Mouse (Mus musculus): ENCODE results near the gene Hps5. TPM values are rescaled to one million over a fixed set of nuclear protein-coding genes. Genes with fewer than 3 reads are reported as not detected.

The Hps5 gene
- polyA plus RNA-seq, 1 experiment from 2014 or later, result 24.5 TPM

GRCm38 (mm10) chr7:46789177-46789849 lies 6.6 kb downstream of the Hps5 start:
- Histone ChIP-seq H3K4me3 (ENCODE audit: low read depth, low read length) (no peak overlapping the region), H3K4me2 (no peak overlapping the region), H3K27ac (ENCODE audit: low read depth) (no peak overlapping the region), H3K36me3 (ENCODE audit: insufficient read depth) (peaks cover 44% of the 10 kb centered on the region), H3K9ac (no peak overlapping the region), H3K27me3 (ENCODE audit: insufficient read depth, low read length) (no peaks in the 10 kb centered on the region), H3K9me3 (ENCODE audit: low read depth, low read length) (no peaks in the 10 kb centered on the region), H3K4me1 (ENCODE audit: insufficient read depth) (no peaks in the 10 kb centered on the region)
- ATAC-seq (ENCODE audit: insufficient read depth) (no peak), DNase-seq (no peak)
- TF ChIP-seq CTCF (IDR thresholded peaks at IDR 0.05; ENCODE audit: low read depth), result no peak
- 85% methylated on average over 5 of the region's 5 CpGs for WGBS

- Histone ChIP-seq H3K9me3 (ENCODE audit: low read depth, low read length) (no peaks in the 10 kb centered on the region), H3K9ac (no peak overlapping the region), H3K27ac (ENCODE audit: low read depth) (no peak overlapping the region), H3K4me3 (ENCODE audit: low read depth, low read length) (no peak overlapping the region), H3K36me3 (ENCODE audit: insufficient read depth) (peaks cover 77% of the 10 kb centered on the region), H3K27me3 (ENCODE audit: insufficient read depth, low read length) (no peaks in the 10 kb centered on the region), H3K4me2 (no peak overlapping the region), H3K4me1 (ENCODE audit: insufficient read depth) (no peaks in the 10 kb centered on the region; the same call in 1 of the 2 replicates)
- 59% methylated on average over 4 of the region's 4 CpGs for WGBS
- DNase-seq (peak; percentile 87), ATAC-seq (ENCODE audit: insufficient read depth) (peak; percentile 52; the same call in 1 of the 2 replicates)
- peak; percentile 99 for TF ChIP-seq CTCF (IDR thresholded peaks at IDR 0.05; ENCODE audit: low read depth)
Measured at GRCm38 (mm10) chr7:46770706-46771105, 25.2 kb downstream of the Hps5 start.

- TF ChIP-seq CTCF (IDR thresholded peaks at IDR 0.05; ENCODE audit: low read depth), result no peak
- H3K36me3 ChIP-seq (ENCODE audit: insufficient read depth), result peaks cover 69% of the 10 kb centered on the region
Measured at GRCm38 (mm10) chr7:46768451-46768850, 27.4 kb downstream of the Hps5 start.

GRCm38 (mm10) chr7:46767371-46767770 lies 28.5 kb downstream of the Hps5 start:
- Histone ChIP-seq H3K27ac (ENCODE audit: low read depth) (peak overlapping the region; percentile 77; the same call in 1 of the 2 replicates), H3K4me2 (no peak overlapping the region), H3K36me3 (ENCODE audit: insufficient read depth) (peaks cover 71% of the 10 kb centered on the region), H3K27me3 (ENCODE audit: insufficient read depth, low read length) (no peaks in the 10 kb centered on the region), H3K4me1 (ENCODE audit: insufficient read depth) (no peaks in the 10 kb centered on the region; the same call in 1 of the 2 replicates), H3K4me3 (ENCODE audit: low read depth, low read length) (no peak overlapping the region), H3K9ac (no peak overlapping the region), H3K9me3 (ENCODE audit: low read depth, low read length) (no peaks in the 10 kb centered on the region)
- peak; percentile 75 for DNase-seq
- no peak for TF ChIP-seq CTCF (IDR thresholded peaks at IDR 0.05; ENCODE audit: low read depth)
- ATAC-seq (ENCODE audit: insufficient read depth), result peak; percentile 53; the same call in 1 of the 2 replicates

More at GRCm38 (mm10) chr7:46768451-46768850, 27.4 kb downstream of the Hps5 start:
- 84% methylated on average over 7 of the region's 7 CpGs for WGBS
- no peaks in the 10 kb centered on the region for H3K9me3 ChIP-seq (ENCODE audit: low read depth, low read length)
- DNase-seq, result no peak
- H3K4me3 ChIP-seq (ENCODE audit: low read depth, low read length), result no peak overlapping the region
- no peaks in the 10 kb centered on the region; the same call in 1 of the 2 replicates for H3K4me1 ChIP-seq (ENCODE audit: insufficient read depth)
- no peak for ATAC-seq (ENCODE audit: insufficient read depth)
- peak overlapping the region; percentile 77; the same call in 1 of the 2 replicates for H3K27ac ChIP-seq (ENCODE audit: low read depth)
- H3K9ac ChIP-seq, result no peak overlapping the region
- H3K27me3 ChIP-seq (ENCODE audit: insufficient read depth, low read length), result no peaks in the 10 kb centered on the region
- H3K4me2 ChIP-seq, result no peak overlapping the region

- Histone ChIP-seq H3K4me2 (no peak overlapping the region), H3K27ac (ENCODE audit: low read depth) (no peak overlapping the region), H3K9ac (no peak overlapping the region), H3K9me3 (ENCODE audit: low read depth, low read length) (no peaks in the 10 kb centered on the region), H3K4me1 (ENCODE audit: insufficient read depth) (no peaks in the 10 kb centered on the region; the same call in 1 of the 2 replicates), H3K4me3 (ENCODE audit: low read depth, low read length) (no peak overlapping the region), H3K36me3 (ENCODE audit: insufficient read depth) (peaks cover 77% of the 10 kb centered on the region), H3K27me3 (ENCODE audit: insufficient read depth, low read length) (no peaks in the 10 kb centered on the region)
- 90% methylated on average over 8 of the region's 8 CpGs for WGBS
- no peak for TF ChIP-seq CTCF (IDR thresholded peaks at IDR 0.05; ENCODE audit: low read depth)
- ATAC-seq (ENCODE audit: insufficient read depth) (no peak), DNase-seq (no peak)
Measured at GRCm38 (mm10) chr7:46764672-46765071, 31.2 kb downstream of the Hps5 start.

DNA sequence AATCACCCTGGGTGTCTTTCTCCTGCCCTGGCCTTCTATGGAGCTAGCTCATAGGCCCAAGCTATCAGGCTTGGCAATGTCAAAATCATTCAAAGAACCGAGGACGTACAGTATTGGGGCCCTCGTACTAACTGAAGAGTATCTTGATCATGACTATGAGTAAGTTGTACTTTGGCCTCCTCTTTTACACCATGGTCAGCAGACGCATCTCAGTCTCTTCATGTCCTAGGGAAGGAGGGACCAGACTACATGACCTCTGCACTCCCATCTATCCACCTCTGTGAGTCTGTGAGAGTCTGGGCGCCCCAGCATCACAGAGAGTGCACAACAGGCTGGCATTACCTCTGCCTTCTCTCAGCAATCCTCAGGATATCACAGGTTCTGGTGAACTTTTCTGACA lies 33.3 kb downstream of the Hps5 start:
- Histone ChIP-seq H3K9ac (no peak overlapping the region), H3K27me3 (ENCODE audit: insufficient read depth, low read length) (no peaks in the 10 kb centered on the region), H3K27ac (ENCODE audit: low read depth) (no peak overlapping the region), H3K4me2 (no peak overlapping the region), H3K36me3 (ENCODE audit: insufficient read depth) (peaks cover 65% of the 10 kb centered on the region), H3K9me3 (ENCODE audit: low read depth, low read length) (no peaks in the 10 kb centered on the region), H3K4me3 (ENCODE audit: low read depth, low read length) (no peak overlapping the region), H3K4me1 (ENCODE audit: insufficient read depth) (no peaks in the 10 kb centered on the region)
- no peak for DNase-seq
- TF ChIP-seq CTCF (IDR thresholded peaks at IDR 0.05; ENCODE audit: low read depth), result no peak
- 91% methylated on average over 5 of the region's 5 CpGs for WGBS
- no peak for ATAC-seq (ENCODE audit: insufficient read depth)

- no peak for TF ChIP-seq CTCF (IDR thresholded peaks at IDR 0.05; ENCODE audit: low read depth)
- DNase-seq (no peak), ATAC-seq (ENCODE audit: insufficient read depth) (no peak)
- 74% methylated on average over 11 of the region's 11 CpGs for WGBS
- no peaks in the 10 kb centered on the region for H3K9me3 ChIP-seq (ENCODE audit: low read depth, low read length)
- no peaks in the 10 kb centered on the region for H3K4me1 ChIP-seq (ENCODE audit: insufficient read depth)
- no peak overlapping the region for H3K9ac ChIP-seq
- H3K27ac ChIP-seq (ENCODE audit: low read depth), result no peak overlapping the region
- no peak overlapping the region for H3K4me2 ChIP-seq
- no peaks in the 10 kb centered on the region for H3K27me3 ChIP-seq (ENCODE audit: insufficient read depth, low read length)
- H3K36me3 ChIP-seq (ENCODE audit: insufficient read depth), result peaks cover 57% of the 10 kb centered on the region
- H3K4me3 ChIP-seq (ENCODE audit: low read depth, low read length), result no peak overlapping the region
Measured at GRCm38 (mm10) chr7:46761049-46761795, 34.6 kb downstream of the Hps5 start.

All from lung, embryonic 14.5 days (tissue).